Mouse (Mus musculus): ENCODE data around the gene Tnfrsf13b.
"Not testable (repeated sequence)": the region's sequence is repeated elsewhere in the genome, so short reads cannot be mapped to it uniquely, and the experiment has no call there.

The Tnfrsf13b gene

GRCm38 (mm10) chr11:61129305-61129704 is 2.8 kb downstream of the Tnfrsf13b start:
- DNase-seq = no peak

- DNase-seq = not testable (repeated sequence)
Measured at GRCm38 (mm10) chr11:61130646-61131045, 4.1 kb downstream of the Tnfrsf13b start.

GRCm38 (mm10) chr11:61132943-61133342 is 6.4 kb downstream of the Tnfrsf13b start:
- DNase-seq = no peak

- no peak for DNase-seq
Measured at GRCm38 (mm10) chr11:61141693-61142092, 15.1 kb downstream of the Tnfrsf13b start.

GRCm38 (mm10) chr11:61142262-61142661 is 15.7 kb downstream of the Tnfrsf13b start:
- DNase-seq = no peak

- DNase-seq = no peak
Measured at GRCm38 (mm10) chr11:61142941-61143530, 16.5 kb downstream of the Tnfrsf13b start.

- no peak for DNase-seq
Measured at GRCm38 (mm10) chr11:61143564-61144469, 17.3 kb downstream of the Tnfrsf13b start.

- DNase-seq = no peak
Measured at GRCm38 (mm10) chr11:61145551-61145950, 19.0 kb downstream of the Tnfrsf13b start.

GRCm38 (mm10) chr11:61146645-61147299 is 20.2 kb downstream of the Tnfrsf13b start:
- DNase-seq = peak in 1 of 2 experiments; percentile 50

- peak in 1 of 2 experiments; percentile 26 for DNase-seq
Measured at GRCm38 (mm10) chr11:61147300-61147683, 20.7 kb downstream of the Tnfrsf13b start.

- DNase-seq = no peak
Measured at GRCm38 (mm10) chr11:61150233-61151001, 23.9 kb downstream of the Tnfrsf13b start.

- peak; percentile 19 to 67 for DNase-seq
Measured at GRCm38 (mm10) chr11:61155727-61156126, 29.2 kb downstream of the Tnfrsf13b start.

GRCm38 (mm10) chr11:61158141-61158540 is 31.6 kb downstream of the Tnfrsf13b start:
- no peak for DNase-seq

GRCm38 (mm10) chr11:61159796-61160732 is 33.5 kb downstream of the Tnfrsf13b start:
- no peak for DNase-seq

GRCm38 (mm10) chr11:61161121-61161520 is 34.6 kb downstream of the Tnfrsf13b start:
- no peak for DNase-seq

- DNase-seq = no peak
Measured at GRCm38 (mm10) chr11:61162776-61163175, 36.2 kb downstream of the Tnfrsf13b start.

- no peak for DNase-seq
Measured at GRCm38 (mm10) chr11:61163341-61163740, 36.8 kb downstream of the Tnfrsf13b start.

GRCm38 (mm10) chr11:61164366-61164765 is 37.8 kb downstream of the Tnfrsf13b start:
- no peak for DNase-seq

- no peak for DNase-seq
Measured at GRCm38 (mm10) chr11:61164881-61165280, 38.3 kb downstream of the Tnfrsf13b start.

GRCm38 (mm10) chr11:61170184-61170583 is 43.6 kb downstream of the Tnfrsf13b start:
- DNase-seq = no peak

- not testable (repeated sequence) for DNase-seq
Measured at GRCm38 (mm10) chr11:61173477-61173876, 46.9 kb downstream of the Tnfrsf13b start.

Measured in kidney, postnatal 36 days (tissue).